Mouse (Mus musculus) spleen, adult 2 months (tissue): ENCODE data around the gene Hk1.

Experiments
- CTCF ChIP-seq: fragments of 200-500 bp; IDR thresholded peaks from 2 replicates; pipeline ENCODE4 v1.5.1; 2011; ENCODE audit warnings: mild to moderate bottlenecking, inconsistent platforms; ENCODE audit not compliant: insufficient read depth, insufficient read length, insufficient replicate concordance; ENCODE audit errors: extremely low read depth
- POLR2A ChIP-seq: fragments of 200-500 bp; IDR thresholded peaks from 2 replicates; pipeline ENCODE4 v1.6.1; 2011; ENCODE audit warnings: low read depth, low read length, inconsistent platforms

- TF ChIP-seq CTCF (no peak), POLR2A (no peak)
Measured at GRCm38 (mm10) chr10:62356105-62356730, 23.5 kb downstream of the Hk1 start.
